Mouse (Mus musculus) olfactory bulb, adult 2 months (tissue): ENCODE measurements around the gene Arhgap5.

Experiments used
- CTCF ChIP-seq: fragments of 200-500 bp; IDR thresholded peaks from 2 replicates; pipeline ENCODE4 v1.5.1; 2012; ENCODE audit warnings: low read depth, mild to moderate bottlenecking, low read length, moderate library complexity; ENCODE audit not compliant: insufficient read depth
- POLR2A ChIP-seq: fragments of 200-500 bp; IDR thresholded peaks from 2 replicates; pipeline ENCODE4 v1.6.1; 2012; ENCODE audit warnings: mild to moderate bottlenecking, low read depth, low read length, moderate library complexity; ENCODE audit not compliant: insufficient read depth

GRCm38 (mm10) chr12:52488266-52488975 is 15.4 kb upstream of the Arhgap5 start:
- no peak for TF ChIP-seq POLR2A
- TF ChIP-seq CTCF, result no peak
